Mouse (Mus musculus) layer of hippocampus, postnatal 14 days (tissue): ENCODE measurements around the gene Pcsk5. TPM values are rescaled to one million over a fixed set of nuclear protein-coding genes. Genes with fewer than 3 reads are reported as not detected.
A peak's percentile ranks its signal among the peaks of the same experiment; 100 is the strongest.

ENCODE experiments used
- DNase-seq, 2 experiments: peaks; one replicate each; pipeline ENCODE4 v3.0.0; 2021 to 2022; ENCODE audit warnings: low spot score in 2 of 2, mixed read lengths in 1 of 2
- total RNA-seq, 2 experiments: library from RNA; stranded (reverse); gene quantifications; 2 replicates each; pipeline ENCODE4 v1.2.3; 2021

Gene Pcsk5
- total RNA-seq, 2 experiments from 2014 or later, result 11.3 to 12.5 TPM

DNA sequence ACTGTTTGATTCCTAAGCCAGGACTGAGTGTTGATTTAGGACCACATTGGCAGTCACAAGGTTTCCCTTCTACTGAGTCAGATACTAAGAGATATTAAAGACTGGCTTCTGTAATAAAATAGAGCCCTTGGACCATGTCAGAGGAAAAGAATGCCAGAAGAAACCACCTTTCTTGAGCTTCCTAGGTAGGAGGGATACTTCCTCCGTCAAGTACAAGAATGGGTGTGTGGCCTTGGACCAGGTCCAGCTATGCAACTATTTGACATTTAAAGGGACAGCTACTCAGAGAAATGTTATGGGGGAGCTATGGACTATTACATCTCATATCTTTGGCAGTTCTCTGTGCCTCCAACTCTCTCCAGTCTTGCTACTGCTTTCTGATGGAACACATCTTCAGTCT is 244.6 kb downstream of the Pcsk5 start:
- DNase-seq, result no peak

DNA sequence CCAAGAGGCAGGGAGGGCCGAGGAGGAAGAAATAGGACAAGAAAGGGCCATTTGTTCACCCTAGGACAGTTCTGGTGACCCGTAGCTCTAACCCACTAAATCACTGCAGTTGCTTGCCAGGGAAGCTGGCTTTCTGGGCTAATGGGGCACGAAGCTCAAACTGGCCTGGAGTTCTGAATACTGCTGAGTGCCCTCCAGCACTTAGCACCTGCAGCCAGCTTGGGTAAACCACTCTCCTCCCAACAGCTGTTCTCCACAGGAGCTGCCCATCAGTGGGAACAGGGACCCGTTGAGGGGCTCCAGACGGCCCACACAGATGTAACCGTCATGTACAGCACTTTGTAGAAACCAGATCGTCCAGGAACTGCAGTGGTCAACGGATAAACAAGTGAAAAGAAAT is 246.1 kb downstream of the Pcsk5 start:
- no peak for DNase-seq

DNA sequence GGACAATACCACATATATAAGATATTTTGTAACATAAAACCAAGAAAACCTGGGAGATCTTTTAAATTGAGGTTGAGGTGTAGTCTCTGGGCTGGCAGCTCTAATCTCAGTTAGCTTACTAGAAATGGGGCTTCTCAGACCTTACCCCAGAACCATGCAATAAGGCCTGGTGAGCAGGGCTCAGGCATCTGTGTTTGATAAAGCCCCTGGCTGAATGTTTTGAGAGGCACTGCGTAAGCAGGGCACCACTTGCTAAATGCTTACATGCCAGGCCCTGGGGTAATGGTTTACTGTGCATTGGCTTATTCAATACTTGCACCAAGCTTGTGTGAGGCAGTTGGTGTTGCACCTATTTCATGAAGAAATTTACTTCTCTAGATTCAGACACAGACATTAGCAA is 247.1 kb downstream of the Pcsk5 start:
- DNase-seq, result no peak

DNA sequence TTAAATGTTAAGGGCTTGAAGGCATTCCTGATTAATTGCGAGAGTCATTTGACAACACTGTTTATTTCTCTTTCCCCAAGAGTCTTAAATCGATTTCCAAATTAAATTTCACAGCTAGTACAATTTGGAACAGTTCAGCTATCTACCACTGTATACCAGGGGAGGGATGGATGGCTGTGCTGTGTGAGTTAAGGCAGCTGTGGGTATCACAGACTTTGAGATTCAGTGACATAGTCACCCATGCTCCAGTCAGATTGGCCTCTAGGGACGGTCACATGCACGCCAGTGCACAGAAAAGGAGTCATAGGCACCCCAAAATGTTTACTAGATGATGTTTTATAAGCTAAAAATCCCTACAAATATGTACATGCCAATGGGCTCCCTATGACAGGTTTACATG is 260.0 kb downstream of the Pcsk5 start:
- no peak for DNase-seq

DNA sequence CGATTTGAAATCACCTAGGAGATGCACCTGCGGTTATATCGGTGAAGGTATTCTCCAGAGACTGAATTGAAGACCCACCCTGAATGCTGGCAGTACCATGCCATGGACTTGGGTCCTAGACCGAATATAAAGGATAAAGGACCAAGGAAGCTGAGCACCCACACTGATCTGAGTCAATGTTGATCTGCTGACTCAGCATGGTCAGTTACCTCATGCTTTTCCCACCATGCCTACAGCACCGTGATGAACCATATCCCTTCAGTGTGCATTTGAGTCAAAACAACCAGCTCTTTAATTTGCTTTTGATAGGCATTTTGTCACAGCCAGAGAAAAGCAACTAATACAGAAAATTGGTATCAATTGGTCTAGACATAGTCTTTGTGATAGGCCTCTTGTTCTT is 262.9 kb downstream of the Pcsk5 start:
- no peak for DNase-seq

DNA sequence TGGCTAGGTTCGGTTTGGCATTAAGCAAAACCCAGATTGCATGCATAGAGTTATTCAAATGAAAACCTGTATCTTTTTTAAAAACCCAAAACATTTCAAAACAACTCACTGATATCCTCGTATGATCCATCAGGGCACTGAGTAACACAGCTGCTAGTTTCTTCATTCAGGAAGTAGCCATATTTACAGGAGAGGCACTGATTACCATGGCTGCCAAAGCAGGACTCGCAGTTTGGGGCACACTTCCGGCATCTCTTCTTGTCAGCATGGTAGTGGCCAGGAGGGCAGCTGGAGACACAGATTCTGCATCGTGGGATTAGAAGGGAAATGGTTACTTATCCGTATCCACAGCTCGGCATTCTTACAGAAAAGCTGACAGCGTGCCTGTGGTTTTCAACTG is 265.1 kb downstream of the Pcsk5 start:
- DNase-seq, result peak; percentile 26 to 33

DNA sequence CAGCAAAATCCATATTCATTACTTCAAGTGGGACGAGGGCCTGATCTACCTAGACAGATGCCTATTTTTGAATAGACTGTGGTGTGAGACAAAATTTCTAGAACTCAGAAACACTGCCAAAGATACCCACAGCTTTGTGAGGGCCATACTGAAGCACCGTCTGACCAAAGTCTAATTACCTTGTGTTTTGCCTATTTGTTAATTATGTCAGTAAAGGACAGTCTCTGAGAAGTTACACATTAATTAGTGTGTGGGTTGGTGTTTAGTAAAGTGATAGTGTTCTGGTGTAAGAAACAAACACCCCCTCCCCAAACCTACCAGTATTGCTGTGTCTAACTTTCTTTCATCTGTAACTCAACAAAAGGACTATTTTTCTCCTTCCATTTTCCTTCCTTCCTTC is 266.5 kb downstream of the Pcsk5 start:
- no peak for DNase-seq

DNA sequence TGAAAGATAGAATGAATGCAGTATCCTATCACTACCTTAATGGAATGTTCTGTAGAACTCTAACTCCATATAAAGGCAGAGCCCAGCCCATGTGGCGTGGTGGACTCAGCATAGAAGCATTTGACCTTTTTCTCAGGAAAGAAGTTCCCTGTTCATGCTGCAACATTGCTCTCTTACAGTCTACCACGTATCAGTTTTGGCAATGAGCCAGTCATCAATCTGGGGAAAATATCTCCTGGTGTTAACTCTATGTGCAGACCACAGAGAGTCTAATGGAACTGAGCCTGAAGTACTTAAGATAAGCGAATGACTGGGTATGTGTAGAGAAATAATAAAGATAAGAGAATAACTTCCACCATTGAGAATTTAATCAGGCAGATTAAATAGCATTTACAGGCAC is 270.2 kb downstream of the Pcsk5 start:
- no peak for DNase-seq

DNA sequence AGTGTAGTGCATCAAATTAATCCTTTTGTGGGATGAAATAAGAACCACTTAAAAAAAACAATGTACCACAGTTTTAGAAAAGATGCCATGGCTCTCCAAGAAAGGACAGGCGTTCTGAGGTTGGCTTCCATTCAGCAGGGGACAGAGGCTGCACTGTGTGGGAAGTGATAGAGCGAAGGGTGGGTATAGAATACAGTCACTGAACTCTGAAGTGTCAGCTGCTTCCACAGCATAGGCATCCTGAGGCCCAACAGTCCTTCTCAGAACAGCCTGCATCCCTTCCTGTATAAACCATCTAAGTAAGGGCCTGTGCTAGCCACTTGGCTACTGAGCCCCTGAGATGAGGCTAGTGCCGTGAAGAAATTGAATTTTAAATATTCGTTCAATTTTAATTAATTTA is 271.3 kb downstream of the Pcsk5 start:
- peak in 1 of 2 experiments; percentile 16 for DNase-seq

DNA sequence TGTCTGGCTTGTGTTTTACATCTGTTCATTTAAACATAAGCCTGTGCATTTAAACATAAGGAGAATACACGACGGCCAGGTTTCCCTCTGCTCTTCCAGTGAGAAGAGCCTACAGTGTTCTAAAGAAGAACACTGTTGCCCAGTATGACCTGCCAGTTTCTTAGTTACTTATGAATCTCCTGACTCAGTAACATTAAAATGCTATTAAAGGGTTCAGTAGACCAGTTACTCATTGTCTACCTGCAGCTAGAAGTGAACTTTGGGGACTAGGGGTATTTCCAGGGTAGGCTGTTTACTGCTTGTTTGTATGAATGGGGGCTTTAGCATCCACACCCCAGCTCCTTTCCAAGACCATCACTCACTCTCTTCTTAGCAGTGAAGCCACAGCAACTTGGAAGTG is 278.7 kb downstream of the Pcsk5 start:
- DNase-seq, result no peak

DNA sequence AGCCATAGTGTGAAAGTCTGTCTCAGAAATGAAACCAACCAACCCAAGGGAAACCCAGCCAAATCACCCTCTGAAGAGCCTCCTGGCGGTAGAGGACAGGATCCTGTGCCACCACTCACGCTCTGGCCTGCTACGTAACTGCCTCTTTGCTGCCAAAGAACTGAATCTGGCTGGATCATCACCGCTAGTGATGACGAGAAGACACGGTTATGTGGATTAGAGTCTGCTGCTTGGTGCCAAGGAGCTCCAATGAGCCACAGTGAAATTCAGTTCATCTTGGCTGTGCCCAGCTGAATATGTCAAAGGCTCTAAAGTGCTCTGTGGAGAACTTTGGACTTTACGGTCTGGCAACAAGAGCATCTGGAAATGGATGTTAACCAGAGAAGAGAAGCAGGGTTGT is 282.3 kb downstream of the Pcsk5 start:
- peak in 1 of 2 experiments; percentile 28 for DNase-seq

DNA sequence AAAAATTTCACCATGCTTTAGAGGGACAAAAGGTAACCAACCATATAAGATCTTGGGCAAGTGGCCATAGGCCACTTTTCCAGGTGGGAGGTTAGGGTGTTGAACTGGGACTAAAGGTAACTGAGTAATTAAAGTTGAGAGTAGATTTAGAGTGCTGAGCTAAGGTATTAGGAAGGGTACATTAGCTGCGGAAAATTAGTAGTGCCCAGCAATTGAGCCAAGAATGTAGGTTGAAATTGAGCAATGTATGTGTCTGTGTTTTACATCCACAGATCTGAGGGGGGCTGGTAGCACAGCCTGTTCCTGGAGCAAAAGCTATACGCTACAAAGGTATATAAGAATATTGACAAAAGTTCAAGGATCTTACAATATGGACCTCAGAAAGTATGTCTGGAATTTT is 282.9 kb downstream of the Pcsk5 start:
- DNase-seq, result no peak

DNA sequence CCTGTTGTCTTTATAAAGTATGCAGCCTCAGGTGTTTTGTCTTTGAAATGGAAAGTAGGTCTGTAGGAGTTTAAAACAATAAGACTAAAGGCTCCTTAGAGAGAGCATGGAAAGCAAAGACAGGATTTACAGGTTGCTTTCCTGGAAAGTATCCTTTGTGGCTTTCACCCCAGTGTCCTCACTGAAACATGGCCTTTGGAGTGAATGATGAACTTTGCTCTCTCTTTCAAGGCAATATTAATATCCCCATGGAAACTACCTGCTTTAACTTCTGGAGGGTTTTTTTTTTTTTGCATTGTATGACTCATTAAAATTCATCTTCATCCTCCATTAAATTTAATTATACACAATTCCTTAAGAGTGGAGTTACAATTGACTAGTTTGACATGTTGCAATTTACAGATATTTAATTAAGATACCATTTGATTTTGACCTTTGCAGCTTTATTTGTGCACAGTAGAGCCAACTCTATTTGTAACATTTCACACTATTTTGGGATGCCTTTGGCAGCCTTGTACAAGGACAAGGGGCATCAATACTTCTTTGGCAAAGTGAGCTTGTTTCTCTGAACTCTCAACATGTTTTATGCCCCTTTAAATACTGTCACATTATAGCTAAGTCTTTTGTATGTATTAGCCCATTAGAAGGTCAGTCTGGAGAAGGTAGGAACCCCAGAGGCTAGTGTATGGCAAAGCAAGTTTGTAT is 283.9 kb downstream of the Pcsk5 start:
- no peak for DNase-seq

DNA sequence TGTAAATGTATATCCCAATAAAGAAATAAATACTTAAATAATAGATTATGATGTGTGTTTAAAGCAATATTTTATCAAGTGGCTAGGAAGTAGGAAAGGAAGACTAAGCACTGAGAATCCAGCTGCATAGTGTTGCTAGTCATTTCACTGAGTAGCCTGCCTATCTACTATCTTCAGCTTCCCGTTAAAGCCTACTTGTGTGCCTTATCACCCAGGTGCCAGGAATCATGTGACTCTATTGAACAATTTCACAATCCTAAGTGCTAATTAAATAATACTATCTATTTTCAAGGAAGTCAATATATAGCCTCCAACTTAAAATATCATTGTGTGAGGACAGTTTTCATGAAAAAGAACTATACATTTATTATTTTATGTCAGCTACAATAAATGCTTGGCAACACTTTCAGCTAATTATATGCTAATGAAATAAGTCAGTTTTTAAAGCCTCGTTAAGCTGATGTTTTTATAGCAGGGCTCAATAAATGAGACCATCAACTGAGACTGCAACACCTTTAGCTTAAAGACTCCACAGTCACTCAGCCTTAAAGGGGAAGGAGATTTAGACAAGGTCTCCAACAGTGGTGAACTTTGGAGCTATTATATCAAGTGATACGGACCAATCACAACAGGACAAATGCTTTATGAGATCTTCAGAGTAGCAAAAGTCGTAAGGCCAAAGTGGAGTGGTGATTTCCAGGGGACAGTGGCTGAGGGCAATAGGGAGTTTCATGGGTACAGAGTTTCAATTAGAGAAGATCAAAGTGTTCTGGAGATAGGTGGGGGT is 308.5 kb downstream of the Pcsk5 start:
- DNase-seq, result no peak

DNA sequence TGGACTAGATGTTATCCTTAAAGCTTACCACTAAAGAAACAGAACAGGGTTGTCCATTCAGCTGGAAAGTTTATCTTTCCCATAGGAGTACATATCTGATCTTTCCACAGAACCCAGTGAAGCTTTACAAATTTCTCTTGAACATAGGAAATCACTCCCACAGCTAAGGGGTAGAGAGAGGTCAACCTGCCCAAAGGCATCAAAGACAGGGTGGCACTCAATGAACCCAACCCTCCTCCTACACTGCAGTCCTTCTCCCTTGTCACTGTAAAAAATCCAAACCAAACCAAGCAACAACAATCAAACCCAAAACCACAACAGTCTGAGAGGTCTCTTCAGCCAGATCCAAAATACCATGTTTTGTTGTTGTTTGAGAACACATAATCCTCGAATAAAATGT is 311.9 kb downstream of the Pcsk5 start:
- DNase-seq, result no peak

DNA sequence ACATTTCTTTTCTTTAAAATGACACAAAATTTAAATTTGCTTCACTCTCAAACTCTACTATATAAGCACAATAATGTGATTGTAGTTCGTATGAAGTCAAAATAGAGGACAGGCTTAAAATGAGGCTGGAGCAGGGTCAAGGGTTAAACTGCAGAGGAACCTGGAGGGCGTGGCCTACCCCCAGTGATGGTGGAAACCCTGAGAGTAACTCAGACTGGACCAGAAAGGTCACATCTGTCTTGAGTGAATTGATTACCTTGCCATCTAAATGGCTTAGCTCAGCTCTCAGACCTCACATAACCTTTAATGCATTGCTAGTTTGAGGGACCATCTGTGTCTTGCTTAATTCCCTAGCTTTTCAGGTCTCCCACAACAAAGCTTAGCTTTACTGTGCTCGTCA is 323.0 kb downstream of the Pcsk5 start:
- DNase-seq, result no peak

DNA sequence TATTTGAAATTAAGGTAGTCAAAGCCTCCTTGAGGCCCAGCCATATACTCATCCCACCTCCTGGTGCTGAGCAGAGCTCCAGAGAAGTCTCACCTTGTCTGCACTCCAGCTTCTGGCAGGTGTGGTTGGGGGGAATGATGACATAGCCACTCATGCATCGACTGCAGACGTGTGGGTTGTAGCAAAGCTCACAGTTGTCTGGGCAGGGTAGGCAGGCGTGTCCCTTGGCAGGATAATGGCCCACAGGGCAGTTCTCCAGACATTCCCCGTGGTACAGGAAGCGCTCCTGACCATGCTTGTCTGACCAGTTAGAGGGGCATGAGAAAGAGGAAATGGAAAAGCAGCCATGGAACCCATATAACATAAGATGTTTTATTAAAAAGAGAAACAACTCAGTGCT is 326.1 kb downstream of the Pcsk5 start:
- no peak for DNase-seq

DNA sequence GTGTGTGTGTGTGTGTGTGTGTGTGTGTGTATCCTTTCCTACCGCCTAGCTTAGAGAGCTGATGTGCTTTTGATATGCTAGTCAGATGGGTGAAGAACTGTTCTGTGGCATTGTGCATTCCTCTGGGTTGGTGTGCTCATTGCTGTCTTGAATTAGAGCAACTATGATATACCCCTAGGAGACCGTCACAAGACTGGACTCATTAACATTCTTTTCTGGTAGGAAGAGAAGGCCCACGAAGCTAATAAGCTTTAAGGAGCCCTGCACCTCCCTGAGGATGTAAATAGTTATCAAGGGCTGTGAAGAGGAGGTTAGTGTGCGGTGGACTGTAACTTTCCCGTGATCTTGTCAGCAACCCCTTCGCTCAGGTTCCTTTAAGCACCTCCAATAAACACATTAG is 333.2 kb downstream of the Pcsk5 start:
- no peak for DNase-seq

DNA sequence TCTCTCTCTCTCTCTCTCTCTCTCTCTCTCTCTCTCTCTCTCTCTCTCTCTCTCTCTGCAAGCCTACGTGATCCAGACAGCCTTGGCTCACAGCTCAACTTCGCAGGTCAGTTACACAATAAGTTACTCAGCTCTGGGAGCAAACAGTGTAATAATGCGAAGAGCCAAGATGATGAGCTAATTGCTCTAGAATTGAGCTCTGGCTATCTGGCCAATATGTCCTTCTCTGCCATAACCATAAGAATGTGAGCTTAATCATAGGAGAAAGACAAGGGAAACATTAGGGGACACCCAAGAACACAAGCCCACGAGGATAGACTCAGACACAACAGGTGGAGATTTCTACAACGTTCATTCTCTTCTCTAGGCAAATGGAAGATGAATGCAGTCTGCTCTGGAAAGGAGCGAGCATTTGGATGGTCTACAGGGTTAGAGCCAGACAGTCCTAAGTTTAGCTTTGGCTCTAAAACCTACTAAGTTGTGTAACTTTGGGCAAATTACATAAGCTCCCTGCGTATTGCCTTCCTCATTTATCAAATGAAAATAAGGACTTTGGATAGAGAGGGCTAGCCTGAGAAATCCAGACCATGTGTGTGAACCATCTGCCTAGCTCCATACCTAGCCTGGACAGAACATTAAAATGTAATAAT is 338.7 kb downstream of the Pcsk5 start:
- DNase-seq, result no peak

DNA sequence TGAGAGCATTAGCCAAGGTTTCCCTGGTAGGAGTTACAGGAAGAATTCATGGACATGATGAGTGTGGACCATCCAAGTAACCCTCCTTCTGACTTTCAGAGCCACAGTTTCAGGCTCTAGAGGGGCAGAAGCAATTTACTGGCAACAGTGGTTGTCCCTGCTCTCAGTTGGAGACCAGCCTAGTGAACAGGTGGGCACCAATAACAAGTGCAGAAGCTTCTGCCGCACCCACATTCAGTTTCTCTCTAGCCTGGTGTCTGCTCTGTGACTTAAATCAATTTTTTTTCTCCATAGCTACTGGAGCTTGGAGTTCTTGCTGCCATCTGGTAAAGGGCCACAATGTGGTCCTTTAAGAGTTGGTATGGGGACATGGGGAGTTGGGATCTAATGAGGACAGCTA is 341.3 kb downstream of the Pcsk5 start:
- peak; percentile 28 to 63 for DNase-seq

DNA sequence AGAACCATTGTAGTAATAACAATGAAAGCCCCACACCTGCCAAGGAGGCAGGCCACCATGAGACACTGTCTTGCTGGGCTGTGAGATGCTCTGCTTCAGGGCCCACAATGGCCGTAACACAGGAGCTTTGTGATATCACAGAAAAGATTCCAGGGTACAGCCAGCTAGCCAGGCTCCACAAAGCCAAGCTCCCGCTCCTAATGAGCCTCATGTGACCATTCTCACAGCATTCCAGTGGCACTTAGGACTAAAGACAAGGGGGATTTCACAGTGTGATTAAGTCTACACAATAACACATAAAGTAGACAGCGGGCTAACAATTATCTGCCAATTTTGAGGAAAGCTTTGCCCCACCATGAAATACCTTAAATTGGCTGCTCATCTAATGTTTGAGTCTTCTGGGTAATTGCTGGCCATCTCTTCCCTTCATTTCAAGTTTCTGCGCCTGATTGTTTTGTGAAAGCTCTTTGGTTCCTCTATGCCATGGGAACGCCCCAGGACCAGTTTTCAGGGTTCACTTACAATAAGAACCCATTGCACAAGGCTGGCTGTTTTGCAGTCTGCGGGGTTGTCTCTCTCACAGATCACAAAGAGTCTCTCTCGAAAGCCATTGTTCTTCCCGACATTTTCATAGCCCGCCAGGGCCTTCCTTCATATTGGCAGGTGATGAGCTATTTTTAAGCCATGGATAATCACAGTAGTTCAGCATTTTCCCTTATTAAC is 345.4 kb downstream of the Pcsk5 start:
- DNase-seq, result no peak

DNA sequence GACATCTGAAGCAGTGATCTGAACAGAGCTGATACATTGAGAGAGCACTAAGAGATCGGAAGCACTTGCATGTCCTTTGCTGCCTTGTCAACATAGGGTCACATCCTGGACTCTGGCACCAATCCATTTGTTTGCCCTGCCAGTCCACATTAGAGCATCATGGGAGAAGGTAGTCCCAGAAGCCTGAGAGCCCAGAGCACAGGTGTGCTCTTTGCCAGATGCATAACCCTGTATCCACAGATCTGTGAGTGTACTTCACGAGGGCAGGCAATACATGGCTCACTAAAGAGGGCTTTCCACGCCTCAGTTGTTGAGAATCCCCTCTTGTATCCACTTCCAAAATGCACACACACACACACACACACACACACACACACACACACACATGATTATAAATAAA is 346.1 kb downstream of the Pcsk5 start:
- DNase-seq, result no peak
